Mouse (Mus musculus): Measurements from ENCODE around the gene Tdg. TPM values are rescaled to one million over a fixed set of nuclear protein-coding genes. Genes with fewer than 3 reads are reported as not detected.

Tdg gene
- total RNA-seq, 2 experiments from 2014 or later = 80.4 to 84.4 TPM

Other genes with a start within 250 kb of the Tdg start
- not detected for gene Gm1553, start 137.2 kb upstream of the Tdg start, total RNA-seq (2021)
- 10 to 100 TPM; 13.4 to 18.8 TPM for gene 1190007I07Rik, start 6.6 kb upstream of the Tdg start, total RNA-seq (2021)
- gene Glt8d2, start 60.8 kb downstream of the Tdg start, total RNA-seq (2021) = 1 to 10 TPM; 5.6 to 6.1 TPM
- 10 to 100 TPM; 41.8 to 42.0 TPM for gene Hcfc2, start 66.3 kb downstream of the Tdg start, total RNA-seq (2021)
- gene Nfyb, start 134.3 kb downstream of the Tdg start, total RNA-seq (2021) = 10 to 100 TPM; 64.2 to 68.3 TPM
- gene Txnrd1, start 204.1 kb downstream of the Tdg start, total RNA-seq (2021) = 10 to 100 TPM; 74.1 to 77.4 TPM
- 1 to 10 TPM; 2.7 to 4.0 TPM for gene Eid3, start 236.8 kb downstream of the Tdg start, total RNA-seq (2021)

Measured in layer of hippocampus, postnatal 10 days (tissue).